Mouse (Mus musculus) liver, postnatal 0 days (tissue): ENCODE measurements around the gene Inppl1. TPM values are rescaled to one million over a fixed set of nuclear protein-coding genes. Genes with fewer than 3 reads are reported as not detected.

ENCODE experiments used
- ATAC-seq: fragments of 200-750 bp; cut with Nextera tagmentation; 2 replicates; pipeline ENCODE4 v1.8.0; 2017; ENCODE audit warnings: mild to moderate bottlenecking, moderate library complexity
- DNase-seq: peaks from one replicate; pipeline ENCODE4 v3.0.0-alpha.2; 2016
- H3K27ac ChIP-seq: fragments of 300-500 bp; sonication (generic); 2 replicates; pipeline ENCODE4 v1.5.1; 2014; ENCODE audit warnings: antibody characterized with exemption, moderate library complexity, mild to moderate bottlenecking, low read depth
- H3K27me3 ChIP-seq: fragments of 300-500 bp; sonication (generic); 2 replicates; pipeline ENCODE4 v1.6.1; 2014; ENCODE audit warnings: low read length, control low read depth, mixed read lengths; ENCODE audit not compliant: insufficient read depth
- H3K36me3 ChIP-seq: fragments of 300-500 bp; sonication (generic); replicated peaks from 2 replicates; pipeline ENCODE4 v1.6.1; 2014; ENCODE audit warnings: mild to moderate bottlenecking, control low read depth, low read length, moderate library complexity, mixed read lengths; ENCODE audit not compliant: insufficient read depth
- H3K4me1 ChIP-seq: fragments of 300-500 bp; sonication (generic); 2 replicates; pipeline ENCODE4 v1.6.1; 2014; ENCODE audit warnings: antibody characterized with exemption, mild to moderate bottlenecking, control low read depth; ENCODE audit not compliant: insufficient read depth
- H3K4me2 ChIP-seq: fragments of 300-500 bp; sonication (generic); 2 replicates; pipeline ENCODE4 v1.6.1; 2014; ENCODE audit warnings: low read depth, mild to moderate bottlenecking, low read length, moderate library complexity, mixed read lengths
- H3K4me3 ChIP-seq: fragments of 300-500 bp; sonication (generic); 2 replicates; pipeline ENCODE4 v1.5.1; 2014; ENCODE audit warnings: low read depth, low read length
- H3K9ac ChIP-seq: fragments of 300-500 bp; sonication (generic); replicated peaks from 2 replicates; pipeline ENCODE4 v1.6.1; 2014; ENCODE audit warnings: mild to moderate bottlenecking, moderate library complexity
- H3K9me3 ChIP-seq: fragments of 300-500 bp; sonication (generic); 2 replicates; pipeline ENCODE4 v1.6.1; 2016; ENCODE audit warnings: mild to moderate bottlenecking, control low read depth, low read length, mixed read lengths
- CTCF ChIP-seq: sonication (generic); IDR thresholded peaks from 2 replicates; pipeline ENCODE4 v1.5.1; 2016; ENCODE audit warnings: antibody characterized with exemption, low read depth
- EP300 ChIP-seq: IDR thresholded peaks from 2 replicates; pipeline ENCODE4 v1.6.1; 2016; ENCODE audit warnings: antibody characterized with exemption, low read depth, mild to moderate bottlenecking
- WGBS: fragments of 180-500 bp; shearing (Covaris S2); extraction: QIAGEN DNeasy Blood & Tissue Kit; methylation state at CpG from one replicate; pipeline ENCODE4 v1.1.7; 2014; ENCODE audit not compliant: insufficient replicate concordance; 5-methylcytosine and 5-hydroxymethylcytosine counted together
- polyA plus RNA-seq: library from polyadenylated mRNA; unstranded; fragments of >200 nt; fragmentation: Nextera tagmentation; extraction: Ambion mirVana; gene quantifications from 2 replicates; pipeline ENCODE4 v1.2.1, GENCODE M21; 2015

The Inppl1 gene
- polyA plus RNA-seq, 1 experiment from 2014 or later, result 5.0 TPM

- Histone ChIP-seq H3K9me3 (no peaks in the 10 kb centered on the region), H3K27ac (no peak overlapping the region), H3K27me3 (peaks cover 26% of the 10 kb centered on the region), H3K36me3 (peaks cover 23% of the 10 kb centered on the region), H3K4me2 (no peak overlapping the region), H3K9ac (no peak overlapping the region), H3K4me1 (peaks cover 5% of the 10 kb centered on the region; the same call in 1 of the 2 replicates), H3K4me3 (no peak overlapping the region)
- no peak for TF ChIP-seq EP300
- DNase-seq (no peak), ATAC-seq (no peak)
- 71% methylated on average over 3 of the region's 3 CpGs for WGBS
Observed at GRCm38 (mm10) chr7:101834903-101835302, 3.1 kb downstream of the Inppl1 start.

GRCm38 (mm10) chr7:101833916-101834584 lies 4.0 kb downstream of the Inppl1 start:
- Histone ChIP-seq H3K27me3 (peaks cover 25% of the 10 kb centered on the region), H3K4me3 (no peak overlapping the region), H3K36me3 (peaks cover 30% of the 10 kb centered on the region), H3K4me1 (peaks cover 5% of the 10 kb centered on the region; the same call in 1 of the 2 replicates), H3K9me3 (no peaks in the 10 kb centered on the region), H3K27ac (no peak overlapping the region), H3K9ac (no peak overlapping the region), H3K4me2 (no peak overlapping the region)
- DNase-seq (no peak), ATAC-seq (no peak)
- no peak for TF ChIP-seq CTCF
- TF ChIP-seq EP300, result no peak
- WGBS, result 83% methylated on average over 3 of the region's 3 CpGs

GRCm38 (mm10) chr7:101833352-101833751 lies 4.7 kb downstream of the Inppl1 start:
- Histone ChIP-seq H3K4me1 (peaks cover 3% of the 10 kb centered on the region; the same call in 1 of the 2 replicates), H3K4me3 (no peak overlapping the region), H3K9ac (no peak overlapping the region), H3K36me3 (peaks cover 32% of the 10 kb centered on the region), H3K4me2 (no peak overlapping the region), H3K27me3 (peaks cover 20% of the 10 kb centered on the region), H3K9me3 (no peaks in the 10 kb centered on the region), H3K27ac (no peak overlapping the region)
- TF ChIP-seq CTCF (no peak), EP300 (no peak)
- ATAC-seq, result no peak
- WGBS, result 64% methylated on average over 5 of the region's 5 CpGs
- DNase-seq, result no peak

GRCm38 (mm10) chr7:101832372-101832771 lies 5.7 kb downstream of the Inppl1 start:
- DNase-seq (no peak), ATAC-seq (no peak)
- Histone ChIP-seq H3K4me1 (peaks cover 3% of the 10 kb centered on the region; the same call in 1 of the 2 replicates), H3K36me3 (peaks cover 32% of the 10 kb centered on the region), H3K4me3 (no peak overlapping the region), H3K9me3 (no peaks in the 10 kb centered on the region), H3K9ac (no peak overlapping the region), H3K27me3 (peaks cover 11% of the 10 kb centered on the region), H3K27ac (no peak overlapping the region), H3K4me2 (no peak overlapping the region)
- WGBS, result 85% methylated on average over 4 of the region's 4 CpGs
- no peak for TF ChIP-seq EP300
- no peak for TF ChIP-seq CTCF

GRCm38 (mm10) chr7:101831437-101831836 lies 6.6 kb downstream of the Inppl1 start:
- Histone ChIP-seq H3K4me2 (no peak overlapping the region), H3K27me3 (peaks cover 2% of the 10 kb centered on the region), H3K4me1 (peaks cover 3% of the 10 kb centered on the region; the same call in 1 of the 2 replicates), H3K27ac (no peak overlapping the region), H3K4me3 (no peak overlapping the region), H3K9ac (no peak overlapping the region), H3K9me3 (no peaks in the 10 kb centered on the region), H3K36me3 (peaks cover 37% of the 10 kb centered on the region)
- ATAC-seq (no peak), DNase-seq (no peak)
- TF ChIP-seq EP300 (no peak), CTCF (no peak)
- WGBS, result 86% methylated on average over 8 of the region's 8 CpGs

GRCm38 (mm10) chr7:101830373-101830772 lies 7.7 kb downstream of the Inppl1 start:
- Histone ChIP-seq H3K27ac (no peak overlapping the region), H3K9me3 (no peaks in the 10 kb centered on the region), H3K4me2 (no peak overlapping the region), H3K27me3 (no peaks in the 10 kb centered on the region), H3K9ac (no peak overlapping the region), H3K4me3 (no peak overlapping the region), H3K36me3 (peaks cover 39% of the 10 kb centered on the region), H3K4me1 (no peaks in the 10 kb centered on the region)
- 85% methylated on average over 3 of the region's 3 CpGs for WGBS
- ATAC-seq (no peak), DNase-seq (no peak)
- TF ChIP-seq CTCF, result 0 out of 2 replicates have a peak, but pooled peaks have one; percentile 15
- TF ChIP-seq EP300, result no peak
